Mouse (Mus musculus): ENCODE measurements around the gene Ripply2. TPM values are rescaled to one million over a fixed set of nuclear protein-coding genes. Genes with fewer than 3 reads are reported as not detected.
"Not testable (repeated sequence)": the region's sequence is repeated elsewhere in the genome, so short reads cannot be mapped to it uniquely, and the experiment has no call there.

Ripply2 gene
- polyA plus RNA-seq (2017; shearing (Covaris generic)), result not detected

DNA sequence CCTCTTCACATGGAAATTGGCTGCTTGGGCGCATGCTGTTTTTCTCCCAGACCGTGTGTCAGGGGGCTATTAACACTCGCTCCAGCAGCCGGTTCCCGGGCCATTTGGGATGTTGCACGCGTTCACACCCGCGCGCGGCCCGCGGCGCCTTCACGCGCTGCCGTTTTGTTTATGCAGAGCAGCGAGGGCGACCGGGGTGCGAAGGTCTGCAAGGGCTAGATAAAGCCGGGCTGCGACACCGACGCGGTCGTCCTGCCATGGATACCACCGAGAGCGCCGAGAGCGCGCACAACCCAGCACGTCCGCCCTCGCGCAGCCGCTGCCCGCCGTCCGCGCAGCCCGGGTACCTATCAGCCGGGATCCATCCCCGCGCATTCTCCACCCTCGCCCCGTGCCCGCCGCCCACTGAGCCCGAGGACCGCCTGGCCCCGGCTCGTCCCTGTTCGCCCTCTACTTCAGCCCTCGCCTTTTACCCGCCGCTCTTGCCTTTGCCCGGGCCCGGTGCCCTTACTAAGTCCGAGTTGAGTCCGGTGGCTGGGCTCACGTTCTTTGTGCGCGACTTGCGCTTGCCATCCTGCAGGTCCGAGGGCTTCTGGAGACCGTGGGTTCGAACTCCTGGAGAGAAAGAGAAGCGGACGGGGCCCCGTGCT lies at the start of gene Ripply2:
Ripply2 (plus strand) TSS at position 250 of the 650 bp plus-strand sequence.
- no peak for ATAC-seq

DNA sequence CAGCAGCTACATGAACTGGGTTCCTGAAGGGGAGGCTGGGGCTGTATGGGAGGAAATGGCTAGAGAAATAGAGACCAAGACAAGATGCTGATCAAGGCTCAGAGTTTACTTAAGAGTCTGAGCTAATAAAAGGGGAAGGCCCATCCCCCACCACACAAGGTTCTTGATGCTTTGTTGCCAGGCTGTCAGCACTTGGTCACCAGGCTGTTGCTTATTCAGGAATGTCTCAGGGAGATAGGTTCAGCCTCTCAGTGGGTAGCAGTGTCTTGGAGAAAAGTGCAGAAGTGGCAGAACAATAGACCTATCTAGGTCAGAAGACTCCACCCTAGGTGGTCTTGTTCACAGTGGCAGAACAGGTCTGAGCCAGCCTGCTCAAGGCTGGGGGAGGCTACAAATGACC lies 42.9 kb upstream of the Ripply2 start:
- ATAC-seq, result not testable (repeated sequence)

DNA sequence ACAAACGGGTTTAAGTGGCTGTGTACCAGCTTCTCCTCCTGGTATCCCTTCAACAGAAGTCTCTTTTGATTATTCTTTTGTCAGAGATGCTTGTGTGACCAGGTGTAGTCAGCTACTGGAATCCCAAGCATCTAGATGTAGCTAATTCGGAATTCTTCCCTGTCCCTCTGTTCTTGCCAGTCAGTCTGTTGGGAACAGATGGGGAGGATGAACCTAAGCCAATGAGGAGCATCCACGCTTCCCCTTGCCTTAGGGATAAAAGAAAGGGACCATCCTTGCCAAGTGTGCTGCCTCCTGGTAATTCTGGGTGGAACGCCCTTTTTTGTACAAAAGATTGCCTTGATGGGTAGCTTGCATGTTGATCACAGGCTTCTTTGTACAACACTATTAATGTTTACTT lies 41.8 kb upstream of the Ripply2 start:
- no peak for ATAC-seq

DNA sequence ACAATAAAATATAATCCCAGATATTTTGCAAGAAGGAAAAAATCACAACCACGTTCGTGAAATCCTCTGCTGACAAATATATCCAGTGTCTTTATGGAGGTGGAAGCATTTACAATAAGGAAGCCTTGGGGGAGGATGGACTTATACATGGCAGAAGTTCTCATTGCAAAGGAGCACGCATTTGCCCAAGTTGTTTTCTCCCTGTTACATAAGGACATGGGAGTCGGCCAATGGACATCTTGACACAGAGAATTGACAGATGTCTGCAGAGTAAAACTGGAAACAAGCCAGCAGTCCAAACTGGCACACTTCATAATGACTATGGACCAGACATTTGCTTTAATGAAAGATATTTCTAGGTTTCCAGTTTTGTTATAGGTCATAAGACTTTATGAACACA lies 38.4 kb upstream of the Ripply2 start:
- ATAC-seq, result no peak

DNA sequence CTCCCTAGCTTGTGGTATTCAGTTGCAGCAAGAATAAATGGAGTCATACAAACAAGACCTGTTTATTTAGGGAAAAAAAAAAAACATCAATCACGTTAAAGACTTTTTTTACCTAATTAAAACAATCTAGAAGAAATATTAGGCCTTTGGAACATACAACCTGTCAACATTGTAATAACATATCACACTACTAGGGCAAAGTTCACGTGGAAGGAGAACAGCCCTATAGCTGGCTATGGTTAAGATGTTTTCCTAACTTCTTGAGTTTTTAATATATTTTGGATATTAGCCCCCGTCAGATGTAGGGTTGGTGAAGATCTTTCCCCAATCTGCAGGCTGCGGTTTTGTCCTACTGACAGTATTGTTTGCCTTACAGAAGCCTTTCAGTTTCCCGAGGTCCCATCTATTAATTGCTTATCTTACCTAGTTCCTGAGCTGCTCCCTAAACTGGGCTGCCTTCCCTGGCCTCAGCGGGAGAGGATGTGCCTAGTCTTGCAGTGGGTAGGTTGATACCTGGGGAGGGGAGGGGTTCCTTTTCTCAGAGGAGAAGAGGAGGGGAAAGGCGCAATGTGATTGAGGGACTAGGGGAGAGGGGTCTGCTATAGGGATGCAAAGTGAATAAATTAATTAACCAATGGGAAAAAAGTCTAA lies 37.0 kb upstream of the Ripply2 start:
- ATAC-seq, result no peak

DNA sequence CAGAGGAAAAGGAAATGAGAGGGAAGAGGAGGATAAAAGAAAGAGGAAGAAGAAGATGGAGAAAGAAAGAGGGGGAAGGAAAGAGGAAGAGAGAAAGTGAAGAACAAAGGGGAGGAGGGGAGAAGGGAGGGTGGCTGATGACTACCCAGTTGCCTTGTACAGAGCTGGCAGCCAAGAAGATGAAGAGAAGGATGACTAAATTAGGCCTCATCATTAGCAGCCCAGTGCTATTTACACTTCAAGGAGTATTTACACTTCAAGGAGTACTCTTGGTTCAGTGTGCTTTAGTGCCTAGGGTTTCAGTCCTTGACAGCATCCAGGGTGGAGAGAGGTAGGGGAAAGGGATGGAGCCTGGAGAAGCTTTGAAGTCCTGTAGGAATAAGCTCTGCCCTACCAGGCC lies 35.3 kb upstream of the Ripply2 start:
- ATAC-seq, result no peak

DNA sequence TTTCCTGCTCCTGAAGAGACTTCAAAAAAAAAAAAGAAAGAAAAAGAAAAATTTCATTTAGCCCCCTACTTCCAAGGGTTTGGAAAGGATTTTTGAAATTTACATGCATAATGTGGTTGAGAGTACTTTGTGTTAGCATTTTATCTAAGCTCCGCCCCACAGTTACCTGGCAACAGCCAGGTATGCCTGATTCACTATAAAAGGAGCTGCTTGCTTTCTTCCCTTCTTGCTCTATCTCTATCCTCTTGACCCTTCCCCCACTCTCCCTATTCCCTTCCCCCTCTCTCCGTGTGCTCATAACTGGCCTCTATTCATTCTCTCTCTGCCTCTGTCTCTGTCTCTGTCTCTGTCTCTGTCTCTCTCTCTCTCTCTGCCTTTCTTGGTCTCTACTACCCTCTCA lies 34.4 kb upstream of the Ripply2 start:
- no peak for ATAC-seq

- ATAC-seq, result no peak
These were observed 33.8 kb upstream of the Ripply2 start for GRCm38 (mm10) chr9:86981551-86981950.

DNA sequence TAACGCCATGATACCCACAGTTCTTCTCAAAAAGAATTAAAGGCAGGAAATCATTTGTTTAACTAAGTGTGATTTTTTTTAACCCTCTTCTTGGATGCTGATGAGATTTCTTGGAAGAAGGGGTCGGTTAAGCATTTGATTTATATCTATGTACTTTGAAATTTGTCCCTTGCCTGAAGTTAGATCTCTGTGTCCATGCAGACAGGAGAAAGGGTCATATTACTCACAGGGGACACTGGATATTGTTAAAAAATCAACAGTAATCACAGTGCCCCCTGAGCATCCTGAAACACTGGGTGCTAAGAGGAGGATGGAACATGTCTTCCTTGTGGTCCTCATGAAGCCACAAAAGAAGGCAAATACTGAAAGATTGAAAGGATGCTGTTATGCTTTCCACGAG lies 30.8 kb upstream of the Ripply2 start:
- no peak for ATAC-seq

GRCm38 (mm10) chr9:86985105-86985504 lies 30.2 kb upstream of the Ripply2 start:
- ATAC-seq, result no peak

- ATAC-seq, result no peak
These were observed 28.5 kb upstream of the Ripply2 start for GRCm38 (mm10) chr9:86986703-86987296.

DNA sequence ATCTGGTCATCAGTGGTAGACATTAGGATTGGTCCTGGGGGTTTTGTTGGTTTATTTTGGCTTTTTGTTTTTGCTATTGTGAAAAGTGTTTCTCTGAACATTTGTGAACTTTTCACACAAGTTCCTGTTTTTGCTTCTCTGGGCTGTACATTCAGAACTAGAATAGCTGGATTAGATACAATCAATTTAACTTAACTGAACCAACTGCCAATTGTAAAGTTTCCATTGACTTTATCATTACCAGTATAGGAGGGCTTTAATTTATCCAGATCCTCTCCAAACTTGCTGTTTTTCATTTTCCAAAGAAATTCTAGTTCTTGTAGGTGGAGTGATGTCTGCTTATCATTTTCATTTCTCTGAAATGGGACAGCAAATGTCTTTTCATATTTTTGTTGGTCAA lies 25.5 kb upstream of the Ripply2 start:
- ATAC-seq, result no peak

- ATAC-seq, result no peak
These were observed 23.6 kb upstream of the Ripply2 start for GRCm38 (mm10) chr9:86991758-86992157.

DNA sequence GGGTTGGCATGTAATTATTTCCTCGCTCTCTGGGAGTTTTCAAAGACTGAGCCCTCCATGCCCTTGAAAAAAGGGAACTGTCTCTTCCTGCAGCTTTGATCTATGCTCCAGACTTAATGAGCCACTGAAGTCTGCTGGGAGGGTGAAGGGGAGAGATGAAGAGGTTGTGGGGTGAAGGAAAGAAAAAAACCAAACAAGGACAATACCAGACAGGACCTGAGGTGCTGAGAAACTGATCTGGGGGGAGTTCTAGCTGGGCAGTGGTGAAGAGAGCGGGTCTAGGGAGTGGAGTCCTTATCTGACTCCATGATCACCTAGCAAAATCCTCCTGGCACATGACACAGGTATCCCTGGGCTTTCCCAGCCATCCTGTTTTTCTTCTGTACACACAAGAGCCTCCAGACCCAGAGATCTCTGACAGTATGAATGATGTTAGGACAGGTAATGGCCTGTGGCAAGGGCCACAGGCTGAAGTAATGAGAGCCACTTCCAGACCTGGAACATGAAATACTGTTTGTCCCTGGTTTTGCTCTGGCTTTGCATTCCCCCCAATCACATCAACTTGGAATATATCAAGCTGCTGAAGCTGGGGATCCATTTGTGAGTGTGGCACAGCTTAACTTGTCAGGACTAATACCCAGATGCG lies 18.2 kb upstream of the Ripply2 start:
- no peak for ATAC-seq

- ATAC-seq, result no peak
These were observed 15.3 kb upstream of the Ripply2 start for GRCm38 (mm10) chr9:86999956-87000582.

DNA sequence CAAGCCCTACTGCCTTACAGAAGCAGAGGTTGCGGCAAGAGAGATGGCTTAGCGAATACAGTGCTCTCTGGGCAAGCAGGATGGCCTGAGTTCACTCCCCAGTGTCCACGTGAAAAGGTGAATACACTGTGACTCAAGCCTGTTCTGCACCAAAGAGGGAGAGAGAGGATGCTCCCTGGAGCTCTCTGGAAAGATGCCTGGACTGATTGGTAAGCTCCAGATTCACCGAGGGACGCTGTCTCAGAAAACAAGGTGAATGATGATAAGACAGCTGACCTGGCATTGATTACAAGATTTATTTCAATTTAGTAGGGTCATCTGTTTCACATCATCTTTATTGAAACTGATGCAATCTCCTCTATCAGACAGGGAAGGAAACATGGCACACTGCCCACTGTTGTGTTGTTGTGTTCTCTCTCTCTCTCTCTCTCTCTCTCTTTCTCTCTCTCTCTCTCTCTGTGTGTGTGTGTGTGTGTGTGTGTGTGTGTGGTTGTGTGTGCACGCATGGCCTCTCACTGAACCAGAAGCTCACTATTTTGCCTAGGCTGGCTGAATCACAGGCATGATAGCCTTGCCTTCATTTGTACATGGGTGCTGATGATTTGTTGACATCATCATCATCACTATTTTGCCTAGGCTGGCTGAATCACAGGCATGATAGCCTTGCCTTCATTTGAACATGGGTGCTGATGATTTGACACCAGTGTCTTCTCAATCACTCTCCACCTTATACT lies 10.5 kb upstream of the Ripply2 start:
- no peak for ATAC-seq

DNA sequence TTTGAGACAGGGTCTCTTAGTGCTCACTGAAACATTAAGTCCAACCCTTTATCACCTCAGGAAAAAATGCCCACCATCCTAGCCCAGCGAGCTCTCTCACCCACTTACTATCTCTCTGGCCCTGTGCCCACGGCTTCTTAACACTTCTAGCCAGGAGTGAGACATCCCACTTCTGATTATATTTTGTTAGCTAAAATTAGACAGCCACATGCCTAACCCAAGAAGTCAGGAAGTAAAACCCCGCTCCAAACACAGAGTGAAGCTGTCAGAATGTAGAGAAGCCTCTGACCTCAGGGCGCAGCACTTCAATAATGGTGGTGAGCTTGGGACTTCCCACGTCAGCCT lies 9.9 kb upstream of the Ripply2 start:
- ATAC-seq, result no peak

DNA sequence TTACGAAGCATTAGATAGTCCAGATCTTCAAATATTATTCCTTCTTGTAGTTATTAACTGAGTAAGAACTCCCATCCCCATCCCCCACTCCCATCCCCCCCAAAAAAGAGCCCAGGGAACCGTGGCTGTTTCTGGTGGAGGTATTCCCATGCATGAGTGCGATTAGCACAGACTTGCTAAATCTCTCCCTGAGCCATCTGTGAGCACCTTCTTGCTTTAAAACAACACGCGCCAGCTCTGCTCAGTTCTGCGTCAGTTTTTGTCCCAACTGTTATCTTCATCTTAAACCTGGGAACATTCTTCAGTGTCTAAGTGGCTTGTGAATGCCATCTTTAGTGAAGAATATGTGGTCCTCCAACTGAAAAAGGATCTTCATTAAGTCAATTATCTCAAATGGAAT lies 6.8 kb upstream of the Ripply2 start:
- ATAC-seq, result no peak

GRCm38 (mm10) chr9:87008919-87009318 lies 6.4 kb upstream of the Ripply2 start:
- no peak for ATAC-seq

GRCm38 (mm10) chr9:87015938-87016294 lies 579 bp downstream of the Ripply2 start:
- no peak for ATAC-seq

DNA sequence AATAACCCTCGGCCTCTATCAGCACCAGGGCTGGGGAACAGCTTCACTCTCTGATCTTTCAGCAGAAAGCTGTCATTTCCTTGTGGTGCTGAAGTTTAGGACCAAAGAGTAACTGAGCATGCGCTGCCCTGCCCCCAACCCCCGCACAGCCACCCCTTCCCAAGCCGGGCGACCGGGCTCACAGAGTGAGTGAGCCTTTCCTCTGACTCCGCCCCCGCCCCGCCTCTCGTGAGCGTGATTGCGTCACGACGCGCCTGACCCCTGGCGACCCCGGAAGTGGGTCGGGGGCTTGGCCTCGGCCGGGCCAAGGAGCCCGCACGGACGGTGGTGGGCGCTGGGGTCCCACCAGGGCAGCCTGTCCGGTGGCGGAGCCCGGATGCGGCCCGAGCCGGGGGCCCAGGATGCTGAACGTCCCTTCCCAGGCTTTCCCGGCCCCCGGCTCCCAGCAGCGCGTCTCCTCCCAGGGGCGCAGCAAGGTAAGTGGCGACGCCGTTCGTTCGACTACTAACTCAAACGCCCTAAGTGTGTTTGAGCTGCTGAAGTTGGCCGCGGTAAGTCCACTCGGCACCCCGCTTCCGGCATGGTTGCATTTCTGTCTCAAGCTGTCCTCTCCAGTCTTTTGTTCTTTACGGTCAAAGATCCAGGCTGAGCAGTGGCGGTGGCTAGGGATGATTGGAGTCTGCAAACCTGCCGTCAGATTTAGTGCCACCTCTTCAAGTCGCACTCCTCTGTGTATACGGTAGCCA lies 6.6 kb downstream of the Ripply2 start, which contains the start of gene Cyb5r4:
Cyb5r4 (plus strand) TSS at position 237 of the 746 bp plus-strand sequence.
- ATAC-seq, result peak; percentile 96

GRCm38 (mm10) chr9:87025764-87026163 lies 10.4 kb downstream of the Ripply2 start:
- peak; percentile 16 for ATAC-seq

Data from activated CD4-positive, CD25-positive, alpha-beta regulatory T cell, adult 4 months (primary cell).